Mouse (Mus musculus) neural tube, embryonic 10.5 days (tissue): ENCODE data around the gene Olfr654.

Experiments used
- DNase-seq: peaks from one replicate; pipeline ENCODE4 v3.0.0-alpha.2; 2017; ENCODE audit warnings: low spot score; ENCODE audit errors: extremely low spot score

The Olfr654 gene

DNA sequence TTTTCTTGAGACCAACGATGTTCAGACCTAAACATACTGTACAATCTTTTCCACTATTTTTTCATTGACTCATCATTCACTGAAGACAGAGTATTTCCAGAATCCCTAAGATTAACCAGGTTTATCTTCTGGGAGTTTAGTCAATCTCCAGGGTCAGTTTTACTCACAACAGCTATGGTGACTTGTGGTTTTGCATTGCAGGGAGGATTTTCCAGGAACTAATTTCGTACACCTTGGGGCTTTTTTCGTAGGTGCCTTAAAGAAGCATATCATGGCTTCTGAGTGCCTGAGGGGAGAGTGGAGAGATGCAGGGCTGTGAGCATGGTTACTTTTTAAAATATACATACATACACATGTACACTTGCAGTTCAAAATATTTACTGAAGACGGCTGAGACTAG, at the start of gene Olfr654:
Olfr654 (plus strand) TSS at position 301 of the 400 bp plus-strand sequence.
- no peak for DNase-seq

DNA sequence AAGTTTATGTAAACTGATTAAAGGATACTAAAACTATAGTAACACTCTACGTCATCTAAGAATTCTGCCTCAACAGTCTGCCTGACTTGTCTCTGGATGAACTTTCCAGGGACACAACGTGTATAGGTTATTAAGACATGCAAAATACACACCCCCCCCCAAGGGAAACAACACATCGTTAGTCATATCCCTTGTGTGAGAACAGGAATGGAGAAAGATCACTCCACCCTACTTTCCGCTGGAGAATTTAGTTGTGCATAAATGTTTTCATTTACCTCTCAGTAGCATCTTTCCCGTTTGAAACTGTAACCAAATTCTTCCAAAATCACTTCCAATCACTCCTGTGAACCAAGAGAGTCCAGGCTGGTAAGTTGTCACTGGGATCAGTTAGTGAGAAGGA, 37.0 kb upstream of the Olfr654 start, which contains the start of gene Olfr651:
Olfr651 (plus strand) TSS at position 301 of the 400 bp plus-strand sequence.
- no peak for DNase-seq

DNA sequence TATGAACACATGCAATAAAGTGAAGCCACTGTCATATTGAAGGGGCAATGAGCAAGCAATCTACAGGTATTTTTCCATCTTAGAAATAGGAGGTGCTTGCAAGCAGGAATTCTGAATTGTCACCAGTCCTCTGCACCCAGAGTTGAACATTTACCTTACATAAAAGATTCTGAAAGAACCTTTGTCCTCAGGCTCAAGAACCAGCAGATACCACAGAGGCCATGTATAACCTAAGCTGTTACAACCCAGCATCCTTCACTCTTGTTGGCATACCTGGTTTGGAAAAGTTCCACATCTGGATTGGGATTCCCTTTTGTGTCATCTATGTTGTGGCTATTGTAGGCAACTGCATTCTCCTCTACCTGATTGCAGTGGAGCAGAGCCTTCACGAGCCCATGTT, 34.1 kb upstream of the Olfr654 start:
- no peak for DNase-seq

DNA sequence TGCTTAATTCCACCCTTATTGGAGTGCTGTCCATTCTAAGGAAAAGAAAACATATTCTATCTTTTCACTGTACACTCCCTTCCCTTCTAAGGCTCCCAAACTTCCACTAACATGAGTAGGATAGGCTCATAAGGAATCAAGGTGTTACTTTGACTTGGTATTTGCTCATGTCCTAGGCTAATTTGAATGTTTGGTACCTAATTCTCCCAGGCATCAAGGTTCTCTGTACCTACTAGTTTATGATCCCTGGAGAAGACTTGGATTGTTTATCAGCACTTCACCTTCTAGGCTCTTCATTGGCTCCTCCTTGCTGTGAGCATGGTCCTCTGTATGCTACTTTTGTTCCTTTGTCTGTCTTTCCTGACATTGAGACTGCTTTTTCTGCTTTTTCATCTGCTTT, 26.2 kb upstream of the Olfr654 start, which contains the start of gene Olfr652:
Olfr652 (plus strand) TSS at position 301 of the 400 bp plus-strand sequence.
- no peak for DNase-seq

DNA sequence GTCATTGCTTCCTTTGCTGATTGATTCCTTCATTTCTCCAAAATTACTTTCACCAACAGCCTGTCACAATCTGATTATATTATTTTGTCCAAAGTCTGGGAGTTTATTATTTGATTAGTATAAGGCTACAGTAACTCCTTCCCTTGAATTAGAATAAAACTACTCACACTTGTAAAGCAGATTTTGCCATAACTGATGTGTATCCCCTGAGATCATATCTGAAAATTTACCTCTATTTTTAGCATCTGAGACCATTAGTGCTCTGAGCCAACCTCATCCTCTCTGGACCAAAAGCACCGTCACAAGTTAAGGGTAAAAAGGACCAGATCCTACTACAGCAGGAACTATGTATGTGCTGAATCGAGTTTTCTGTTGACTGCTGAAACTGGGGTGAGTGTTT, 9.8 kb upstream of the Olfr654 start, which contains the start of gene Olfr653:
Olfr653 (plus strand) TSS at position 301 of the 400 bp plus-strand sequence.
- DNase-seq: no peak

DNA sequence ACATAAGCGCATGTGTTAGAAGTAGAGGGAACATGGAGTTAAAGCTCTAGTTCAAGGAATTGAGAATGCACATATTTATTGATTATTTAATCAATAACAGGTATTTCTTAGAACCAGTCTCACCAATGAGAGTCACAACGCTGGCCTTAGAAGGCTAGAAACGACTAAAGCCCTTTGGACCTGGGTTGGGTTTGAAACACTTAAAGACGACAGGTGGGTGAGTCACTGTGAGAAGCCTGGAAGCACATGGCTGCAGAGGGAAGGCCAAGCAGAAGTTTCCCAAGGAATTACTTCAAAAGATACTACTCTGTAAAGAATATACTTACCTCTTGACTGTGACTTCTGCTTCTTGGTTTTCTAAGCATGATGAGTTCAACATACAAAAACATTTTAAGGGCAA, 6.0 kb upstream of the Olfr654 start:
- DNase-seq: no peak

DNA sequence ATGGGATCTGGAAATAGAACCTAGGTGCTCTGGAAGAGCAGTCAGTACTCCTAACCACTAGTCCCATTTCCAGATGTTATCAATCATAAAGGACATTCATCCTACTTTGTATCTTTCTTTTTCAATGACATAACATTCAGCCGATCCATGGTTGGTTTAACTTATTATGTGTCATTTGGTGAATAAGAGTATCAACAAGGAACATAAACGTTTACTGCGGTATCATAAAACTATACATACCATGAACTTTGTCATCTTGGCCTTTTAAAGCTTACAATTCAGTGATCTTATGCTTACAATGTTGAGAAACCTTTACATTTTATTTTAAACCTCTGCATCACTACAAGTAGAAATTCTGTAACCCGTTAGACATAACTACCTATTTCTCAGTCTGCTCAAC, 5.4 kb upstream of the Olfr654 start:
- no peak for DNase-seq

DNA sequence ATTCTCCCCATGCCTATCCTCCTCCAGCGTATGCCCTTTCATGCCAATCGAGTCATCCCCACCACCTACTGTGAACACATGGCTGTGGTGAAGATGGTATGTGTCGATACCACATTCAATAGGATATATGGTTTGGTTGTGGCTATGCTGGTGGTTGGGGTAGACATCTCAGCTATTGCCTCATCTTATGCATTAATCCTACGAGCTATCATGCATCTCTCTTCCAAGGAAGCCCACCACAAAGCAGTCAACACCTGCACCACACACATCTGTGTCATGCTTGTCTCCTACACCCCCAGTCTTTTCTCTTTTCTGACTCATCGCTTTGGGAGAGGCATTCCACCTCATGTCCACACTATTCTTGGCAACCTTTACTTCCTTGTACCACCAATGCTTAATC, 1.4 kb downstream of the Olfr654 start:
- DNase-seq: no peak

DNA sequence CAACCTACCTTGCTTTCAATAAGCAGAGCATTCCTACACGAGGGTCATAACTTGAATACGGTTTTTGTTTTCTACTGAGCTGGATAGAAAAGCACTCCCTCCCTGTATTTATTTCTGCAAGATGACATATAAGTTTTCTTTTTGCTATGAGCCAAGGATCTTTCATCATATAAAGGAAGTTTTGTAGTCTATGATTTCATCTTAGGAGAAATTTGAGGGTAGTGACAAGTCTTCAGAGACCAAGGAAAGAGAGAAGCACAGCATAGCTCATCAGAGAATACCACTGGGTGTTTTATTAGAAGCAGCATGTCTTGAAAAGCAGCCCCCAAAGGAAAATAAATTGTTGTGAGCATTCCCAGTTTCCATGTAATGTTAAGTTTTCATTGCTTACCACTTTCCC, 14.9 kb downstream of the Olfr654 start, which contains the start of gene Olfr655:
Olfr655 (minus strand) TSS at position 101 of the 400 bp plus-strand sequence.
- DNase-seq: no peak

DNA sequence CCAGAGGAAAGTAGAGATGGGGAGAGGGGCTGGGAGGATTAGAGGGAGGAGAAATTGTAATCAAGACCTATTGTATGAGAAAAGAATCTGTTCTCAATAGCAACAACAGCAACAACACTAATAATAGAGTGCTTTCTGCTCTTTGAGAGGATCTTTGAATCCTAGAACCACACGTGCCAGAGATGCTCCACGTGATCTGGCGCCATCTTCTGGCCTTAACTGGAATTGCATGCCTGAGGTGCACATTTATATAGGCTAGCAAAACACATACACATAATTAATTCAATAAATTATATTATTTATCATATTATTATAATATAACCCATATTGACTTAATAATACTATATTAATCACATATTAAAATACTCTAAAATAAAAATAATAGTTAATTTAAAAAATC, 16.3 kb downstream of the Olfr654 start:
- DNase-seq: peak; percentile 47

DNA sequence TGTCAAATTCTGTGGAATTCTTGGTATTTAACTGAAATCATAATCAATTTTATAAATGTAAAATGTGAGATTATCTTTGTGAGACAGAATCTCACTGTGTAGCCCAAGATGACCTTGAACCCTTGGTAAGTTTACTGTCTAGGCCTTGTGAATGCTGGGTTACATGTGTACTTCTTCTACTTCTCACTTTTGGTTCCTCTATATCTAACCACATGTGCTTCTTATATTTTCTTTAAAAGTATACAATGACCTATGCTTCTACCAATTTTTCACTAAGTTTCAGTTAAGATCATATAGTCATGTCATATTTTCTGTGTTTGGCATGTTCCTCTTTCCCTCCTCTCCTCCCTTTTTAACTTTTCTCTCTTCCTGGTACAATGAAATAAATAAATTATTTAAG, 17.9 kb downstream of the Olfr654 start:
- DNase-seq: no peak

DNA sequence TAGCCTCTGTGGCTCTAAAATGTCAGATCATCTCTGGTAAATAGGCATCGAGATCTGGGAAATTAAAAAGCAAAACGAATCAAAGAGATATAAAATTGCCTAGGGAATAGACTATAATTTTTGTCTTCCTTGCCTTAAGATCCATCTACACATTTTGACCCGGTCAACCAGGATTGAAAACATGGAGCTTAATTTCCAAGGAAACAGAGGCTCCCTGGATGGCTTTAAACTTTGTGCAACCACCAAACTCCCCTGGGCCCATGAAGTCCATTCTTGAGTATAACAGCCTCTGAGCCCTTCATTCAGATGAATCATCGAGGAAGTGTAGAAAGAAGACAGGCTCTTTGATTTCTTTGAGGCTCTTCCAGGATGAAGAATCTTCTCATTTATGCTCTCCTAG, 26.8 kb downstream of the Olfr654 start, which contains the start of gene Olfr656:
Olfr656 (plus strand) TSS at position 301 of the 400 bp plus-strand sequence.
- DNase-seq: no peak

DNA sequence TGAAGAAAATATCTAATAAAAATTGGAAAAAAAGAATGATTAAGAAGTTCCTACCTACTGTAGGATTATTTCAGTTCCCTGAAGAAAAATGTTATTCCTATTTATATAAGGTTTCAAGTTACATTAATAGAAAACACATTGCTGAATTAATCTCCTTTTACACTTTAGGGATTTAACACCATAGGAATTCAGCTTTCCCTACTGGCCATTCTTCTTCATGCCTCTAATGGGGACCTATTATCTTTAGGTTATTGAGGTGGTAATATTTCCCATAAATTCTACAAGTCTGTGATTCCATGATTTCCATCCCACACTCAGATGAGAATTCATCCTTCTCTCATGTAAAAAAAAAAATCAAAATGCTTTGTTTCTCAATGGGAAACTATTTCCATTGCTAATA, 37.7 kb downstream of the Olfr654 start, which contains the start of gene Olfr657:
Olfr657 (plus strand) TSS at position 301 of the 400 bp plus-strand sequence.
- DNase-seq: no peak
